Mouse (Mus musculus): ENCODE data around the gene Cers6. TPM values are rescaled to one million over a fixed set of nuclear protein-coding genes. Genes with fewer than 3 reads are reported as not detected.

Gene Cers6
- polyA plus RNA-seq, 1 experiment from 2014 or later = 8.4 TPM

DNA sequence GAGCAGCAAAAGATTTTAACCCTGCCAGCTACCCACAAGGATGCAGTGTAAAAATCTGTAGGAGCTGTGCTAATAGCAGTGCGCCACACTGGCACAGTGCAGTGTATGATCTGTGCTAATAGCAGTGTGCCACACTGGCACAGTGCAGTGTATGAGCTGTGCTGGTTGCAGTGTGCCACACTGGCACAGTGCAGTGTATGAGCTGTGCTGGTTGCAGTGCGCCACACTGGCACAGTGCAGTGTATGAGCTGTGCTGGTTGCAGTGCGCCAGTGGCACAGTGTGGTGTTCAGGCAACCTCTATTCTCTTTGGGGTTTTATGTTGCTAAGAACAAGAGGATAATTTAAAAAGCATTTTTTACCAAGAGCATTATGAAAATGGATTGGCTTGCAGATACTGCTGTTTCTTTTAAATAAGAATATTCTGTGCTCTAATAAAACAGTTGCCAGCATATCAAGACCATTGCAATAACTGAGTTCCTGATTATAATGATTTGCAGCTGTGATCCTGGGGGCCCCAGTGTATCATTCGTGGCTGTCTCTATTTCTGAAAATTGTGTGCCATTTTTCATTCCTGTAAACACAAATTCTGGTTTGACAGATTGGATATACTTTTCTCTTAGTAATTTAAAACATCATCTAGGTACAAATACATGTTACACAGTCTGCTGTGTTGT lies 159.5 kb downstream of the Cers6 start:
- Histone ChIP-seq H3K4me2 (no peak overlapping the region), H3K9me3 (replicated peaks) (no peaks in the 10 kb centered on the region), H3K9ac (no peak overlapping the region), H3K4me1 (replicated peaks) (no peaks in the 10 kb centered on the region), H3K4me3 (replicated peaks) (no peak overlapping the region), H3K36me3 (replicated peaks) (no peaks in the 10 kb centered on the region), H3K27me3 (no peaks in the 10 kb centered on the region), H3K27ac (replicated peaks) (no peak overlapping the region)
- WGBS (ENCODE audit: insufficient replicate concordance) = 71% methylated on average over 4 of the region's 4 CpGs
- no peak for ATAC-seq (ENCODE audit: insufficient read depth)

DNA sequence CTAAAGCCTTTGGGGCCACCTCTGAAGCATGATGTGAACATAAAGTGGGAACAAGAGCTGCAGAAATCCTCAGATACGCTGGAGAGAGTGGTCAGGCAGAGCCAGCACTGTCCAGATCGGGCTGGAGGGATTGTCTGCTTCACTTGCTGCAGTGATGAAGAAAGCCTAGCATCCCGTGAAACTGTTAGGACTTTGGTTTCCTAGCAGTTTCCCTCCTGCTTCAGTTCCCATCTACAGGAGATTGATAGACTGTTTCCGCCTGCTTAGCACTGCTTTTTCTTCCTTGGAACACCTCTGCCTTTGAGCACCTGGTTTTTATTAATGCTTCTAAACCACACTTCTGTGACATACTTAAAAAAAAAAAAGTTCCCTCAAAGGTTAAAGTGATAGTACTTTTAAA lies 160.3 kb downstream of the Cers6 start:
- 44% methylated on average over 4 of the region's 4 CpGs for WGBS (ENCODE audit: insufficient replicate concordance)
- H3K27me3 ChIP-seq = no peaks in the 10 kb centered on the region
- no peak for ATAC-seq (ENCODE audit: insufficient read depth)
- no peaks in the 10 kb centered on the region for H3K9me3 ChIP-seq (replicated peaks)
- H3K4me3 ChIP-seq (replicated peaks) = no peak overlapping the region
- H3K9ac ChIP-seq = no peak overlapping the region
- H3K27ac ChIP-seq (replicated peaks) = no peak overlapping the region
- H3K4me1 ChIP-seq (replicated peaks) = no peaks in the 10 kb centered on the region
- no peaks in the 10 kb centered on the region for H3K36me3 ChIP-seq (replicated peaks)
- H3K4me2 ChIP-seq = no peak overlapping the region

GRCm38 (mm10) chr2:69024856-69025255 lies 163.6 kb downstream of the Cers6 start:
- Histone ChIP-seq H3K4me1 (replicated peaks) (no peaks in the 10 kb centered on the region; the same call in 1 of the 2 replicates), H3K9me3 (replicated peaks) (no peaks in the 10 kb centered on the region), H3K27me3 (no peaks in the 10 kb centered on the region), H3K27ac (replicated peaks) (no peak overlapping the region), H3K4me2 (no peak overlapping the region), H3K4me3 (replicated peaks) (no peak overlapping the region), H3K36me3 (replicated peaks) (0 out of 2 replicates have a peak, but pooled peaks cover 2% of the 10 kb centered on the region), H3K9ac (no peak overlapping the region)
- no peak for ATAC-seq (ENCODE audit: insufficient read depth)
- 74% methylated on average over 2 of the region's 2 CpGs for WGBS (ENCODE audit: insufficient replicate concordance)

- Histone ChIP-seq H3K36me3 (replicated peaks) (0 out of 2 replicates have a peak, but pooled peaks cover 2% of the 10 kb centered on the region), H3K27ac (replicated peaks) (no peak overlapping the region), H3K9me3 (replicated peaks) (no peaks in the 10 kb centered on the region), H3K4me1 (replicated peaks) (no peaks in the 10 kb centered on the region), H3K4me3 (replicated peaks) (no peak overlapping the region), H3K27me3 (no peaks in the 10 kb centered on the region), H3K9ac (no peak overlapping the region), H3K4me2 (no peak overlapping the region)
- ATAC-seq (ENCODE audit: insufficient read depth) = no peak
- 62% methylated on average over 2 of the region's 2 CpGs for WGBS (ENCODE audit: insufficient replicate concordance)
Observed at GRCm38 (mm10) chr2:69032562-69032961, 171.3 kb downstream of the Cers6 start.

- Histone ChIP-seq H3K9me3 (replicated peaks) (no peaks in the 10 kb centered on the region), H3K4me3 (replicated peaks) (no peak overlapping the region), H3K9ac (no peak overlapping the region), H3K4me1 (replicated peaks) (no peaks in the 10 kb centered on the region), H3K36me3 (replicated peaks) (no peaks in the 10 kb centered on the region), H3K4me2 (no peak overlapping the region), H3K27ac (replicated peaks) (no peak overlapping the region), H3K27me3 (no peaks in the 10 kb centered on the region)
- 57% methylated on average over 4 of the region's 4 CpGs for WGBS (ENCODE audit: insufficient replicate concordance)
- ATAC-seq (ENCODE audit: insufficient read depth) = no peak
Observed at GRCm38 (mm10) chr2:69035457-69035856, 174.2 kb downstream of the Cers6 start.

DNA sequence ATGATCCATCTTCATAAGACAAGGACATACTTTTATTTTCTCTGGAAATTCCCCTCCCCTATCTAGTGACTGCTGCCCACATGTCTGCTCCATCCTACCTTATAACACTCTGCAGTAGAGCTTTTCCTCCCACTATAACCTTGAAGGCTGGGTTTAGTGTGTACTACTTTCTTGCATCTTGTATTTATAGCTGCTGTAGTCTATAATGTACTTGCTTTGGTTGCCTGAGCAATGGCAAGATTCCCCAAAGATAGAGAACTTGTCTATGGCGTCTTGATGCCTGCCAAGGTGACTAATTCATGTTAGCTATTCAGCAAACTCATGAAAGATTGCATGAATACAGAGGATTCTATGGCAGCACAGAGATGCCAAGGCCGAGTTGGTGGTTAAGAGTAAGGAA lies 176.1 kb downstream of the Cers6 start:
- H3K9ac ChIP-seq = no peak overlapping the region
- H3K27me3 ChIP-seq = no peaks in the 10 kb centered on the region
- H3K9me3 ChIP-seq (replicated peaks) = no peaks in the 10 kb centered on the region
- no peak for ATAC-seq (ENCODE audit: insufficient read depth)
- no peak overlapping the region for H3K4me2 ChIP-seq
- H3K36me3 ChIP-seq (replicated peaks) = no peaks in the 10 kb centered on the region
- 57% methylated on average over 2 of the region's 2 CpGs for WGBS (ENCODE audit: insufficient replicate concordance)
- H3K4me1 ChIP-seq (replicated peaks) = no peaks in the 10 kb centered on the region
- no peak overlapping the region for H3K27ac ChIP-seq (replicated peaks)
- H3K4me3 ChIP-seq (replicated peaks) = no peak overlapping the region

- Histone ChIP-seq H3K36me3 (replicated peaks) (no peaks in the 10 kb centered on the region), H3K9me3 (replicated peaks) (no peaks in the 10 kb centered on the region), H3K9ac (no peak overlapping the region), H3K27me3 (no peaks in the 10 kb centered on the region), H3K4me2 (no peak overlapping the region), H3K27ac (replicated peaks) (no peak overlapping the region), H3K4me1 (replicated peaks) (no peaks in the 10 kb centered on the region), H3K4me3 (replicated peaks) (no peak overlapping the region)
- 38% methylated on average over 6 of the region's 6 CpGs for WGBS (ENCODE audit: insufficient replicate concordance)
- ATAC-seq (ENCODE audit: insufficient read depth) = no peak
Observed at GRCm38 (mm10) chr2:69042327-69043106, 181.3 kb downstream of the Cers6 start.

DNA sequence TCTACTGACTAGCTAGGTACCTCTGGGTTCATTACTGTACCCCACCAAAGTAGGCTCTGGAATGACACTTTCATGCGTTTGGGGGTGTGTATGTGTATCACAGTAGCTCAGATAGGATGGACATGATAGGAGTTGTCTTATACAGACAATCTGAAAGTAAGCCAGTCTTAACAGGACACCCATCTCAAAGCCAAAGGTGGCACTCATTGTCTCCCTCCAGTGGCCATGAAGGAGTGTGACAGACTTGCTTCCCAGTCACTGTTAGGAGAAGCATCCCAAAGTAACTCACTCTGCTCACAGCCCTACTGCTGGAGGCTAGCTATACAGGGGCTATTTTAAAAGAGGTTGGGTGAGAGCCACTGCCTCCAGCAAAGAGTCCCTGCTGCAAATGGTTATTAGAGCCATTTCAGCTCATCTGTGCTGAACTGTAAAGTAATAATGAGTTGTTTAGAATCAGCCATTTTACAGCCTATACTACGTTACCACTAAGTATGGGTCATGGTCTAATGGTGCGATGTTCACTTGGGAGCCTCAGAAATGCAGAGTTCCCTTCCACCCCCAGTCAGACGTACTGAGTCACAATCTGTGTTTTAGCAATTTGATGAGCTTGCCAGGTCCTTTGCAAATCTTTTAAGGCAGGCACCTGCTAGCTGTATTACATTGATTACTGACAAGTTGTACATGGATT lies 182.3 kb downstream of the Cers6 start:
- Histone ChIP-seq H3K4me3 (replicated peaks) (no peak overlapping the region), H3K9ac (no peak overlapping the region), H3K27ac (replicated peaks) (no peak overlapping the region), H3K36me3 (replicated peaks) (no peaks in the 10 kb centered on the region), H3K4me1 (replicated peaks) (no peaks in the 10 kb centered on the region), H3K4me2 (no peak overlapping the region), H3K9me3 (replicated peaks) (no peaks in the 10 kb centered on the region), H3K27me3 (no peaks in the 10 kb centered on the region)
- ATAC-seq (ENCODE audit: insufficient read depth) = no peak
- 54% methylated on average over 4 of the region's 4 CpGs for WGBS (ENCODE audit: insufficient replicate concordance)

- Histone ChIP-seq H3K9me3 (replicated peaks) (no peaks in the 10 kb centered on the region), H3K4me1 (replicated peaks) (no peaks in the 10 kb centered on the region), H3K4me2 (no peak overlapping the region), H3K27me3 (no peaks in the 10 kb centered on the region), H3K27ac (replicated peaks) (no peak overlapping the region), H3K4me3 (replicated peaks) (no peak overlapping the region), H3K36me3 (replicated peaks) (no peaks in the 10 kb centered on the region), H3K9ac (no peak overlapping the region)
- ATAC-seq (ENCODE audit: insufficient read depth) = no peak
- 77% methylated on average over 4 of the region's 4 CpGs for WGBS (ENCODE audit: insufficient replicate concordance)
Observed at GRCm38 (mm10) chr2:69045926-69046325, 184.7 kb downstream of the Cers6 start.

DNA sequence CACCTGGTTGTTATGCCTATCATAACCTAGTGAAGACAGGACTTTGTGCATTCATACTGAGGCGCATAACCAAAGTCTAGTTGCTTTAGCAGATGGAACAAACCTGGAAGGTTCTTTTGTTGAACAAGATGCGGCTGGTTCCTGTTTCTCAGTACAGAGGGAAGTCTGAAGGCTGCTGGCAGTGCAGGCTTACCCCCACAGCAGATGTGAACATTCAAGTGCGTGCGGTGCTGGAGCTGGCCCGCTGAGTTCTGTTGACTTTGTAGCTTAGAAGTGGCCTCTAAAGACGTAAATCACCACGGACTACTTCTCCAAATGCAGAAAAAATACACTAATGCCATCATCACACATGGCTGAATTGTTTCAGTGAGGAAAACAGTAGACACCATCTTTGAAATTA lies 186.1 kb downstream of the Cers6 start:
- H3K9me3 ChIP-seq (replicated peaks) = no peaks in the 10 kb centered on the region
- no peak overlapping the region for H3K4me2 ChIP-seq
- no peak overlapping the region for H3K9ac ChIP-seq
- no peaks in the 10 kb centered on the region for H3K36me3 ChIP-seq (replicated peaks)
- WGBS (ENCODE audit: insufficient replicate concordance) = 62% methylated on average over 7 of the region's 7 CpGs
- H3K4me3 ChIP-seq (replicated peaks) = no peak overlapping the region
- H3K4me1 ChIP-seq (replicated peaks) = no peaks in the 10 kb centered on the region
- no peak overlapping the region for H3K27ac ChIP-seq (replicated peaks)
- no peak for ATAC-seq (ENCODE audit: insufficient read depth)
- no peaks in the 10 kb centered on the region for H3K27me3 ChIP-seq

- Histone ChIP-seq H3K4me2 (no peak overlapping the region), H3K27me3 (no peaks in the 10 kb centered on the region), H3K4me3 (replicated peaks) (no peak overlapping the region), H3K27ac (replicated peaks) (no peak overlapping the region), H3K9me3 (replicated peaks) (no peaks in the 10 kb centered on the region), H3K4me1 (replicated peaks) (no peaks in the 10 kb centered on the region), H3K36me3 (replicated peaks) (no peaks in the 10 kb centered on the region), H3K9ac (no peak overlapping the region)
- 76% methylated on average over 3 of the region's 3 CpGs for WGBS (ENCODE audit: insufficient replicate concordance)
- no peak for ATAC-seq (ENCODE audit: insufficient read depth)
Observed at GRCm38 (mm10) chr2:69047805-69048204, 186.6 kb downstream of the Cers6 start.
